Mouse (Mus musculus) midbrain, postnatal 0 days (tissue): ENCODE measurements around the gene Cactin. TPM values are rescaled to one million over a fixed set of nuclear protein-coding genes. Genes with fewer than 3 reads are reported as not detected.

Experiments
- ATAC-seq: fragments of 200-750 bp; cut with Nextera tagmentation; 2 replicates; pipeline ENCODE4 v1.8.0; 2017; ENCODE audit warnings: moderate number of reproducible peaks, mild to moderate bottlenecking, moderate TSS enrichment, moderate library complexity; ENCODE audit not compliant: low FRiP score
- DNase-seq: peaks from one replicate; pipeline ENCODE4 v3.0.0-alpha.2; 2015; ENCODE audit warnings: low spot score
- H3K27ac ChIP-seq: fragments of 300-500 bp; sonication (generic); 2 replicates; pipeline ENCODE4 v1.5.1; 2014; ENCODE audit warnings: low read depth, mild to moderate bottlenecking, low read length, mixed read lengths
- H3K27me3 ChIP-seq: fragments of 300-500 bp; sonication (generic); 2 replicates; pipeline ENCODE4 v1.6.1; 2014; ENCODE audit warnings: low read length, control low read depth, mixed read lengths; ENCODE audit not compliant: insufficient read depth
- H3K36me3 ChIP-seq: fragments of 300-500 bp; sonication (generic); 2 replicates; pipeline ENCODE4 v1.6.1; 2014; ENCODE audit warnings: low read length, control low read depth, mixed read lengths; ENCODE audit not compliant: insufficient read depth
- H3K4me1 ChIP-seq: fragments of 300-500 bp; sonication (generic); 2 replicates; pipeline ENCODE4 v1.6.1; 2014; ENCODE audit warnings: mild to moderate bottlenecking, control low read depth, antibody characterized with exemption, low read length, mixed read lengths; ENCODE audit not compliant: insufficient read depth
- H3K4me2 ChIP-seq: fragments of 300-500 bp; sonication (generic); 2 replicates; pipeline ENCODE4 v1.6.1; 2014; ENCODE audit warnings: low read depth, mild to moderate bottlenecking, low read length, mixed read lengths; ENCODE audit not compliant: poor library complexity, severe bottlenecking
- H3K4me3 ChIP-seq: fragments of 300-500 bp; sonication (generic); 2 replicates; pipeline ENCODE4 v1.5.1; 2014; ENCODE audit warnings: low read depth, mild to moderate bottlenecking, low read length, moderate library complexity
- H3K9ac ChIP-seq: fragments of 300-500 bp; sonication (generic); replicated peaks from 2 replicates; pipeline ENCODE4 v1.6.1; 2014; ENCODE audit warnings: mild to moderate bottlenecking, low read length, moderate library complexity, mixed read lengths; ENCODE audit not compliant: poor library complexity, severe bottlenecking
- H3K9me3 ChIP-seq: fragments of 300-500 bp; sonication (generic); 2 replicates; pipeline ENCODE4 v1.6.1; 2016; ENCODE audit warnings: low read length, control low read depth
- CTCF ChIP-seq: IDR thresholded peaks from 2 replicates; pipeline ENCODE4 v1.5.1; 2016; ENCODE audit warnings: antibody characterized with exemption, mild to moderate bottlenecking
- WGBS: fragments of 180-500 bp; shearing (Covaris S2); extraction: QIAGEN DNeasy Blood & Tissue Kit; methylation state at CpG from one replicate; pipeline ENCODE4 v1.1.7; 2014; 5-methylcytosine and 5-hydroxymethylcytosine counted together
- polyA plus RNA-seq: library from polyadenylated mRNA; unstranded; fragments of >200 nt; fragmentation: Nextera tagmentation; extraction: Ambion mirVana; gene quantifications from 2 replicates; pipeline ENCODE4 v1.2.1, GENCODE M21; 2015
- total RNA-seq: library from RNA; depleted of rRNA; stranded (reverse); fragments of >200 nt; gene quantifications from 2 replicates; pipeline ENCODE4 v1.2.3, GENCODE M21; 2014

Cactin gene
- total and polyA plus RNA-seq, 2 experiments from 2014 or later, result 20.2 to 22.7 TPM

GRCm38 (mm10) chr10:81330007-81330406, 9.1 kb downstream of the Cactin start:
- Histone ChIP-seq H3K4me2 (no peak overlapping the region), H3K36me3 (peaks cover 27% of the 10 kb centered on the region), H3K9ac (0 out of 2 replicates have a peak overlapping the region, but pooled peaks have one; percentile 8), H3K9me3 (no peaks in the 10 kb centered on the region), H3K27ac (no peak overlapping the region), H3K27me3 (peaks cover 11% of the 10 kb centered on the region), H3K4me1 (no peaks in the 10 kb centered on the region), H3K4me3 (no peak overlapping the region)
- no peak for TF ChIP-seq CTCF
- WGBS, result 59% methylated on average over 4 of the region's 4 CpGs
- ATAC-seq (no peak), DNase-seq (no peak)

DNA sequence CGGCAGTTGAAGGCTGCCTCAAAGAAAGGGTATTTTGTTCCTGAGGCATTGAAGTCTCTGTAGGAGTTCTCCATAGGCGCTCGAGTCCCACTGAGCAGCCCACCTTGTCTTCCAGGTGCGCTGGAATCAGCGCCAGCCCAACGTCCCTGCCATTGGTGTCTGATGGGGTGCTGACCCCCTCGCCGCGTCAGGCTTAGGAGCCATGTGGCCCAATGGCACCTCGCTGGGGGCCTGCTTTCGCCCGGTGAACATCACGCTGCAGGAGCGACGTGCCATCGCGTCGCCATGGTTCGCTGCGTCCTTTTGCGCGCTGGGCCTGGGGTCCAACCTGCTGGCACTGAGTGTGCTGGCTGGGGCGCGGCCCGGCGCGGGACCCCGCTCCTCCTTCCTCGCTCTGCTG, 11.4 kb downstream of the Cactin start:
- Histone ChIP-seq H3K9ac (no peak overlapping the region), H3K4me1 (no peaks in the 10 kb centered on the region), H3K4me3 (no peak overlapping the region), H3K36me3 (peaks cover 4% of the 10 kb centered on the region; the same call in 1 of the 2 replicates), H3K27me3 (peaks cover 11% of the 10 kb centered on the region), H3K4me2 (no peak overlapping the region), H3K9me3 (no peaks in the 10 kb centered on the region), H3K27ac (no peak overlapping the region)
- WGBS, result 11% methylated on average over 29 of the region's 29 CpGs
- DNase-seq (no peak), ATAC-seq (no peak)
- TF ChIP-seq CTCF, result no peak

GRCm38 (mm10) chr10:81334324-81334723, 13.4 kb downstream of the Cactin start:
- no peaks in the 10 kb centered on the region for H3K36me3 ChIP-seq
- peaks cover 11% of the 10 kb centered on the region for H3K27me3 ChIP-seq
- H3K9me3 ChIP-seq, result no peaks in the 10 kb centered on the region
- no peak overlapping the region for H3K27ac ChIP-seq
- WGBS, result 55% methylated on average over 11 of the region's 11 CpGs
- H3K4me2 ChIP-seq, result no peak overlapping the region
- no peak overlapping the region for H3K4me3 ChIP-seq
- no peaks in the 10 kb centered on the region for H3K4me1 ChIP-seq
- no peak for TF ChIP-seq CTCF
- no peak overlapping the region for H3K9ac ChIP-seq
- DNase-seq, result no peak
- no peak for ATAC-seq

- Histone ChIP-seq H3K27ac (no peak overlapping the region), H3K36me3 (no peaks in the 10 kb centered on the region), H3K4me2 (no peak overlapping the region), H3K9me3 (no peaks in the 10 kb centered on the region), H3K4me1 (no peaks in the 10 kb centered on the region), H3K4me3 (no peak overlapping the region), H3K27me3 (peaks cover 11% of the 10 kb centered on the region), H3K9ac (0 out of 2 replicates have a peak overlapping the region, but pooled peaks have one; percentile 8)
- DNase-seq, result no peak
- no peak for TF ChIP-seq CTCF
- ATAC-seq, result no peak
- WGBS, result 35% methylated on average over 16 of the region's 19 CpGs
Measured at GRCm38 (mm10) chr10:81335393-81336340, 14.8 kb downstream of the Cactin start.

GRCm38 (mm10) chr10:81336558-81336957, 15.7 kb downstream of the Cactin start:
- no peaks in the 10 kb centered on the region for H3K36me3 ChIP-seq
- WGBS, result 99% methylated on average over 4 of the region's 4 CpGs
- no peaks in the 10 kb centered on the region for H3K4me1 ChIP-seq
- TF ChIP-seq CTCF, result no peak
- no peak for DNase-seq
- H3K4me3 ChIP-seq, result no peak overlapping the region
- no peaks in the 10 kb centered on the region for H3K9me3 ChIP-seq
- no peak overlapping the region for H3K27ac ChIP-seq
- H3K4me2 ChIP-seq, result no peak overlapping the region
- no peak overlapping the region for H3K9ac ChIP-seq
- ATAC-seq, result no peak
- peaks cover 15% of the 10 kb centered on the region for H3K27me3 ChIP-seq
